In genomic region chr6:65041932-65042331, GRCm38 (mm10) we compare ENCODE assay signal across 7 mouse cellular contexts. TPM values are rescaled to one million over a fixed set of nuclear protein-coding genes. Genes with fewer than 3 reads are reported as not detected.
A peak's percentile ranks its signal among the peaks of the same experiment; 100 is the strongest.
DNase-seq lines count a peak whose midpoint lies in the region; ATAC-seq lines count a peak whose summit lies in the region.

No protein-coding gene starts in this region.

- H3K9me3 ChIP-seq in embryonic facial prominence, embryonic 11.5 days (replicated peaks; ENCODE audit: control insufficient read depth, low read length) = no peaks in the 10 kb centered on the region
- H3K9me3 ChIP-seq in hindbrain, embryonic 14.5 days (ENCODE audit: control insufficient read depth, low read length) = no peaks in the 10 kb centered on the region
- H3K9me3 ChIP-seq in midbrain, embryonic 16.5 days (replicated peaks; ENCODE audit: control insufficient read depth, low read length, poor library complexity, severe bottlenecking) = no peaks in the 10 kb centered on the region

- H3K9ac ChIP-seq in embryonic facial prominence, embryonic 11.5 days (replicated peaks; ENCODE audit: low read length) = peak overlapping the region; percentile 93
- H3K9ac ChIP-seq in hindbrain, embryonic 14.5 days = peak overlapping the region; percentile 98
- H3K9ac ChIP-seq in midbrain, embryonic 16.5 days (ENCODE audit: low read depth, low read length) = peak overlapping the region; percentile 99

- no peaks in the 10 kb centered on the region for H3K27me3 ChIP-seq in embryonic facial prominence, embryonic 11.5 days (ENCODE audit: control insufficient read depth, insufficient read depth, low read length)
- no peaks in the 10 kb centered on the region for H3K27me3 ChIP-seq in hindbrain, embryonic 14.5 days (ENCODE audit: control insufficient read depth, insufficient read depth, low read length)
- H3K27me3 ChIP-seq in midbrain, embryonic 16.5 days (ENCODE audit: control insufficient read depth, insufficient read depth, low read depth, low read length) = no peaks in the 10 kb centered on the region

- no peaks in the 10 kb centered on the region for H3K4me1 ChIP-seq in embryonic facial prominence, embryonic 11.5 days (ENCODE audit: control insufficient read depth, insufficient read depth, low read length)
- peaks cover 10% of the 10 kb centered on the region for H3K4me1 ChIP-seq in hindbrain, embryonic 14.5 days (replicated peaks; ENCODE audit: control insufficient read depth, insufficient read depth, low read length)
- H3K4me1 ChIP-seq in midbrain, embryonic 16.5 days (ENCODE audit: control insufficient read depth, insufficient read depth, low read length) = peaks cover 11% of the 10 kb centered on the region

- peak; percentile 12 to 25 for DNase-seq in layer of hippocampus, postnatal 10 days (ENCODE audit: low spot score in 2 of 2)
- DNase-seq in layer of hippocampus, adult 18-20 months (ENCODE audit: low spot score in 2 of 2) = no peak
- DNase-seq in embryonic facial prominence, embryonic 11.5 days (ENCODE audit: low spot score) = peak; percentile 3
- no peak for DNase-seq in hindbrain, embryonic 14.5 days (ENCODE audit: low spot score)
- no peak for DNase-seq in thymus, postnatal 10 days (ENCODE audit: low spot score in 2 of 2)
- no peak for DNase-seq in embryo, embryonic 10 days (ENCODE audit: low spot score)

- 43% methylated on average over 10 of the region's 10 CpGs for WGBS in embryonic facial prominence, embryonic 11.5 days
- 33% methylated on average over 10 of the region's 10 CpGs for WGBS in hindbrain, embryonic 14.5 days
- WGBS in midbrain, embryonic 16.5 days = 32% methylated on average over 10 of the region's 10 CpGs

- peak overlapping the region; percentile 24; the same call in 1 of the 2 replicates for H3K4me2 ChIP-seq in embryonic facial prominence, embryonic 11.5 days (ENCODE audit: low read depth, low read length)
- H3K4me2 ChIP-seq in hindbrain, embryonic 14.5 days (replicated peaks) = peak overlapping the region; percentile 94
- H3K4me2 ChIP-seq in midbrain, embryonic 16.5 days (ENCODE audit: low read length) = peak overlapping the region; percentile 52

- ATAC-seq in embryonic facial prominence, embryonic 11.5 days (replicated peaks; ENCODE audit: insufficient number of reproducible peaks, low FRiP score, low TSS enrichment, low read depth) = no peak; the same call in 1 of the 2 replicates
- peak; percentile 29; the same call in 1 of the 2 replicates for ATAC-seq in hindbrain, embryonic 14.5 days (ENCODE audit: low FRiP score)
- peak; percentile 34; the same call in 1 of the 2 replicates for ATAC-seq in midbrain, embryonic 16.5 days

- H3K27ac ChIP-seq in embryonic facial prominence, embryonic 11.5 days (replicated peaks; ENCODE audit: low read depth, low read length) = no peak overlapping the region
- peak overlapping the region; percentile 100 for H3K27ac ChIP-seq in hindbrain, embryonic 14.5 days
- H3K27ac ChIP-seq in midbrain, embryonic 16.5 days (ENCODE audit: low read length) = peak overlapping the region; percentile 99

- peak overlapping the region; percentile 66 for H3K4me3 ChIP-seq in embryonic facial prominence, embryonic 11.5 days (ENCODE audit: low read depth, low read length)
- H3K4me3 ChIP-seq in hindbrain, embryonic 14.5 days (replicated peaks; ENCODE audit: low read length) = peak overlapping the region; percentile 92
- H3K4me3 ChIP-seq in midbrain, embryonic 16.5 days (ENCODE audit: low read depth, low read length) = peak overlapping the region; percentile 85

- H3K36me3 ChIP-seq in embryonic facial prominence, embryonic 11.5 days (replicated peaks; ENCODE audit: control insufficient read depth, insufficient read depth, low read depth, low read length) = peaks cover 13% of the 10 kb centered on the region
- H3K36me3 ChIP-seq in hindbrain, embryonic 14.5 days (replicated peaks; ENCODE audit: control insufficient read depth, insufficient read depth) = peaks cover 31% of the 10 kb centered on the region
- H3K36me3 ChIP-seq in midbrain, embryonic 16.5 days (ENCODE audit: control insufficient read depth, insufficient read depth, low read length) = peaks cover 18% of the 10 kb centered on the region

RNA-seq across cellular contexts. Expression of gene Smarcad1, which starts 0.5 kb away (rescaled TPM):
- 10 to 100 TPM; 46.4 to 48.2 TPM for total RNA-seq in layer of hippocampus, postnatal 10 days (2021)
- total RNA-seq in layer of hippocampus, adult 18-20 months (2021) = 10 to 100 TPM; 34.1 to 37.0 TPM
- polyA plus RNA-seq in embryonic facial prominence, embryonic 11.5 days (2014; fragmentation: Nextera tagmentation; extraction: Ambion mirVana) = 87.7 and 97.6 TPM in 2 replicates
- 69.4 and 79.2 TPM in 2 replicates for polyA plus RNA-seq in hindbrain, embryonic 14.5 days (2014; fragmentation: Nextera tagmentation; extraction: Ambion mirVana)
- polyA plus RNA-seq in midbrain, embryonic 16.5 days (2015; fragmentation: Nextera tagmentation; extraction: Ambion mirVana) = 52.2 and 68.1 TPM in 2 replicates

Comparison
In these comparisons a context has a peak if more than half of its experiments do, and no peak if none do; other contexts are left out.
1. DNase-seq: peak in layer of hippocampus, postnatal 10 days (2 of 2) and embryonic facial prominence, embryonic 11.5 days (single experiment); none in layer of hippocampus, adult 18-20 months (0 of 2), hindbrain, embryonic 14.5 days (single experiment), thymus, postnatal 10 days (0 of 2) and embryo, embryonic 10 days (single experiment).
2. H3K4me2 ChIP-seq: peak in every context shown above with its lines; median percentile 94 in hindbrain, embryonic 14.5 days; 52 in midbrain, embryonic 16.5 days; 24 in embryonic facial prominence, embryonic 11.5 days.
3. Peak in every context shown above with its lines, with median percentiles within 50 percentile points of each other: H3K4me3 ChIP-seq and H3K9ac ChIP-seq.